Mouse (Mus musculus) thymus, adult 2 months (tissue): ENCODE measurements around the gene BC049730. TPM values are rescaled to one million over a fixed set of nuclear protein-coding genes. Genes with fewer than 3 reads are reported as not detected.
"Not testable (repeated sequence)": the region's sequence is repeated elsewhere in the genome, so short reads cannot be mapped to it uniquely, and the experiment has no call there.

Experiments
- DNase-seq: peaks from one replicate; pipeline ENCODE4 v3.0.0; 2021
- H3K27ac ChIP-seq: fragments of 200-500 bp; 2 replicates; pipeline ENCODE4 v1.5.1; 2012; ENCODE audit warnings: low read length, control low read depth; ENCODE audit not compliant: control insufficient read depth, insufficient read depth
- H3K27me3 ChIP-seq: fragments of 200-500 bp; 2 replicates; pipeline ENCODE4 v1.6.1; 2012; ENCODE audit warnings: mild to moderate bottlenecking, low read length, moderate library complexity, mixed read lengths; ENCODE audit not compliant: control insufficient read depth, insufficient read depth
- H3K36me3 ChIP-seq: fragments of 200-500 bp; 2 replicates; pipeline ENCODE4 v1.6.1; 2012; ENCODE audit warnings: mild to moderate bottlenecking, low read length, moderate library complexity; ENCODE audit not compliant: control insufficient read depth, insufficient read depth
- H3K4me1 ChIP-seq: fragments of 200-500 bp; replicated peaks from 2 replicates; pipeline ENCODE4 v1.6.1; 2012; ENCODE audit warnings: low read length; ENCODE audit not compliant: control insufficient read depth, insufficient read depth
- H3K4me3 ChIP-seq: fragments of 200-500 bp; 2 replicates; pipeline ENCODE4 v1.5.1; 2012; ENCODE audit warnings: mild to moderate bottlenecking, low read length, control low read depth, moderate library complexity; ENCODE audit not compliant: control insufficient read depth, insufficient read depth
- CTCF ChIP-seq: fragments of 200-500 bp; IDR thresholded peaks from 2 replicates; pipeline ENCODE4 v1.5.1; 2012; ENCODE audit warnings: mild to moderate bottlenecking, control low read depth, low read length, moderate library complexity, borderline replicate concordance; ENCODE audit not compliant: control insufficient read depth, poor library complexity, insufficient read depth; ENCODE audit errors: extremely low read depth
- POLR2A ChIP-seq: fragments of 200-500 bp; IDR thresholded peaks from 2 replicates; pipeline ENCODE4 v1.6.1; 2012; ENCODE audit warnings: mild to moderate bottlenecking, low read length, control low read depth, moderate library complexity; ENCODE audit not compliant: control insufficient read depth, poor library complexity, insufficient read depth; ENCODE audit errors: extremely low read depth
- WGBS: fragments of 180-500 bp; shearing (Covaris S2); methylation state at CpG from one replicate; pipeline ENCODE4 v1.1.7; 2018; 5-methylcytosine and 5-hydroxymethylcytosine counted together
- polyA plus RNA-seq: library from polyadenylated mRNA; depleted of rRNA; stranded (reverse); fragments of >200 nt; gene quantifications from 2 replicates; pipeline ENCODE4 v1.2.3, GENCODE M21; 2012

The BC049730 gene
- polyA plus RNA-seq, 1 experiment = not detected

GRCm38 (mm10) chr7:24676575-24676974, 32.5 kb upstream of the BC049730 start, which contains the start of gene Tex101:
Tex101 (minus strand) TSS chr7:24676675.
- Histone ChIP-seq H3K36me3 (no peaks in the 10 kb centered on the region), H3K4me1 (no peaks in the 10 kb centered on the region), H3K27me3 (no peaks in the 10 kb centered on the region), H3K27ac (no peak within 1 kb of the TSS), H3K4me3 (no peak within 1 kb of the TSS)
- no peak for DNase-seq
- no peak for TF ChIP-seq CTCF
- no peak for TF ChIP-seq POLR2A
- 92% methylated on average over 9 of the region's 9 CpGs for WGBS

- H3K27me3 ChIP-seq, H3K27ac ChIP-seq, H3K4me3 ChIP-seq, H3K36me3 ChIP-seq, H3K4me1 ChIP-seq: not testable (repeated sequence)
- WGBS = 72% methylated on average over 7 of the region's 7 CpGs
- peak; percentile 41 for DNase-seq
Measured at GRCm38 (mm10) chr7:24684121-24684520, 24.9 kb upstream of the BC049730 start.

- H3K36me3 ChIP-seq, H3K27ac ChIP-seq, H3K4me1 ChIP-seq, DNase-seq, H3K27me3 ChIP-seq, H3K4me3 ChIP-seq: not testable (repeated sequence)
- 94% methylated on average over 10 of the region's 10 CpGs for WGBS
Measured at GRCm38 (mm10) chr7:24687519-24687918, 21.5 kb upstream of the BC049730 start.

GRCm38 (mm10) chr7:24692693-24693092, 16.3 kb upstream of the BC049730 start:
- H3K27ac ChIP-seq = not testable (repeated sequence)

GRCm38 (mm10) chr7:24697891-24698290, 11.2 kb upstream of the BC049730 start:
- H3K27ac ChIP-seq = not testable (repeated sequence)
- WGBS = 94% methylated on average over 4 of the region's 4 CpGs

More at GRCm38 (mm10) chr7:24692693-24693092, 16.3 kb upstream of the BC049730 start:
- not testable (repeated sequence) for H3K27me3 ChIP-seq, DNase-seq, H3K4me3 ChIP-seq, H3K36me3 ChIP-seq, H3K4me1 ChIP-seq
- WGBS = 91% methylated on average over 3 of the region's 3 CpGs

GRCm38 (mm10) chr7:24702841-24703240, 6.2 kb upstream of the BC049730 start:
- WGBS = 84% methylated on average over 9 of the region's 9 CpGs
- not testable (repeated sequence) for H3K27ac ChIP-seq, DNase-seq, H3K36me3 ChIP-seq, H3K4me3 ChIP-seq, H3K27me3 ChIP-seq, H3K4me1 ChIP-seq

More at GRCm38 (mm10) chr7:24697891-24698290, 11.2 kb upstream of the BC049730 start:
- H3K36me3 ChIP-seq, H3K27me3 ChIP-seq, H3K4me1 ChIP-seq, DNase-seq, H3K4me3 ChIP-seq: not testable (repeated sequence)

- WGBS = 42% methylated on average over 6 of the region's 6 CpGs
- DNase-seq = no peak
- H3K27ac ChIP-seq = no peak overlapping the region
Measured at GRCm38 (mm10) chr7:24715039-24715438, 6.0 kb downstream of the BC049730 start.

GRCm38 (mm10) chr7:24726808-24727207, 17.8 kb downstream of the BC049730 start, which contains the start of gene Gm4763:
Gm4763 (minus strand) TSS chr7:24726908.
- not testable (repeated sequence) for H3K4me1 ChIP-seq, DNase-seq, H3K27me3 ChIP-seq, H3K36me3 ChIP-seq, H3K27ac ChIP-seq, H3K4me3 ChIP-seq
- 92% methylated on average over 11 of the region's 11 CpGs for WGBS

More at GRCm38 (mm10) chr7:24715039-24715438, 6.0 kb downstream of the BC049730 start:
- no peaks in the 10 kb centered on the region for H3K36me3 ChIP-seq
- TF ChIP-seq CTCF (no peak), POLR2A (no peak)
- H3K4me3 ChIP-seq = no peak overlapping the region
- no peaks in the 10 kb centered on the region for H3K27me3 ChIP-seq
- no peaks in the 10 kb centered on the region for H3K4me1 ChIP-seq
